Mouse (Mus musculus) heart, postnatal 0 days (tissue): ENCODE measurements around the gene Gm37419.

ENCODE experiments used
- CTCF ChIP-seq: IDR thresholded peaks from 2 replicates; pipeline ENCODE4 v1.5.1; 2016; ENCODE audit warnings: antibody characterized with exemption, control low read depth, low read depth
- EP300 ChIP-seq: IDR thresholded peaks from 2 replicates; pipeline ENCODE4 v1.6.1; 2016; ENCODE audit warnings: antibody characterized with exemption, low read depth

DNA sequence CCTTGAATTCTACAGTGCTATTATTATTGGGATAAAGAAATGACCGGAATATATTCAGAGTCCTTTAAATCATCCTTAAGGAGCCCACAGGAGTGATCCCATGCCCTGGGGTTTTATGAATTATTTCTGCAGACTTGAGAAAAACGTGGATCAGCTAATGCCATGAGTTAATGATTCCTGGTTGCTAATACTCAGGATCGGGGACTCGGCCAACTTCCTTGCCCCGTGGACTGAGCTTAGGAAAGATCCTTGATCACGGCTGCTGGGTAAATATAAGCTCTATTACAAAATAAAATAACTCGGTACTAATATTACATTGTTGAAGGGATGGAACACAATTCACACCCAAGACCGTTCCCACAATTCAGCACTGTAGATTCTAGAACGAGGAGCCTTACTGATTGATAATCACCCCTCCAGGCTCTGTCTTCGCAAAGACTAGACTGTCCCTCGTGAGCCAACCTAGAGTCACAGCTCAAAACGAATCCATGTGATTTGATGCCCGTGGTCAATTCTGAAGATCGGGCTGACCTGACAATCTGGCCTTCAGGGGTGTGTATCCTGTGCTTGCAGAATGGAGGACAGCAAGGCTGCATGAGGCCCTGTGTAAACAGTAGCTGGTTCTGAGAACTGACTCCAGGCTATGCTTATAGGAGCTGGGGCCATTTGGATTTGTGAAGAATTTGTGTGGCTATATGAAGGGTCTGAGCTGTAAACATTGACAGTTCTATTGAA lies 3.7 kb downstream of the Gm37419 start:
- TF ChIP-seq CTCF = no peak
- TF ChIP-seq EP300 = no peak
